Mouse (Mus musculus) hindbrain, embryonic 15.5 days (tissue): ENCODE measurements around the gene Cks1b. TPM values are rescaled to one million over a fixed set of nuclear protein-coding genes. Genes with fewer than 3 reads are reported as not detected.
"Not testable (repeated sequence)": the region's sequence is repeated elsewhere in the genome, so short reads cannot be mapped to it uniquely, and the experiment has no call there.

Experiments used
- ATAC-seq: fragments of 200-750 bp; cut with Nextera tagmentation; 2 replicates; pipeline ENCODE4 v1.8.0; 2017; ENCODE audit warnings: low read depth, moderate number of reproducible peaks, moderate TSS enrichment; ENCODE audit not compliant: low FRiP score
- H3K27ac ChIP-seq: fragments of 300-500 bp; sonication (generic); replicated peaks from 2 replicates; pipeline ENCODE4 v1.5.1; 2015; ENCODE audit warnings: mild to moderate bottlenecking, inconsistent platforms
- H3K27me3 ChIP-seq: fragments of 300-500 bp; sonication (generic); 2 replicates; pipeline ENCODE4 v1.6.1; 2015; ENCODE audit warnings: control low read depth, inconsistent platforms
- H3K36me3 ChIP-seq: fragments of 300-500 bp; sonication (generic); 2 replicates; pipeline ENCODE4 v1.6.1; 2015; ENCODE audit warnings: control low read depth, inconsistent platforms
- H3K4me1 ChIP-seq: fragments of 300-500 bp; sonication (generic); replicated peaks from 2 replicates; pipeline ENCODE4 v1.6.1; 2015; ENCODE audit warnings: control low read depth, inconsistent platforms
- H3K4me2 ChIP-seq: fragments of 300-500 bp; sonication (generic); 2 replicates; pipeline ENCODE4 v1.6.1; 2015; ENCODE audit warnings: moderate library complexity, mild to moderate bottlenecking, inconsistent platforms
- H3K4me3 ChIP-seq: fragments of 300-500 bp; sonication (generic); 2 replicates; pipeline ENCODE4 v1.5.1; 2015; ENCODE audit warnings: mild to moderate bottlenecking, inconsistent platforms
- H3K9ac ChIP-seq: fragments of 300-500 bp; sonication (generic); 2 replicates; pipeline ENCODE4 v1.6.1; 2015; ENCODE audit warnings: inconsistent platforms
- H3K9me3 ChIP-seq: fragments of 300-500 bp; sonication (generic); 2 replicates; pipeline ENCODE4 v1.6.1; 2016; ENCODE audit warnings: control low read depth, inconsistent platforms
- WGBS: fragments of 180-500 bp; shearing (Covaris S2); methylation state at CpG from one replicate; pipeline ENCODE4 v1.1.7; 2015; 5-methylcytosine and 5-hydroxymethylcytosine counted together
- polyA plus RNA-seq: library from polyadenylated mRNA; unstranded; fragments of >200 nt; fragmentation: Nextera tagmentation; extraction: Ambion mirVana; gene quantifications from 2 replicates; pipeline ENCODE4 v1.2.1, GENCODE M21; 2015

The Cks1b gene
- polyA plus RNA-seq, 1 experiment from 2014 or later: 95.9 TPM

DNA sequence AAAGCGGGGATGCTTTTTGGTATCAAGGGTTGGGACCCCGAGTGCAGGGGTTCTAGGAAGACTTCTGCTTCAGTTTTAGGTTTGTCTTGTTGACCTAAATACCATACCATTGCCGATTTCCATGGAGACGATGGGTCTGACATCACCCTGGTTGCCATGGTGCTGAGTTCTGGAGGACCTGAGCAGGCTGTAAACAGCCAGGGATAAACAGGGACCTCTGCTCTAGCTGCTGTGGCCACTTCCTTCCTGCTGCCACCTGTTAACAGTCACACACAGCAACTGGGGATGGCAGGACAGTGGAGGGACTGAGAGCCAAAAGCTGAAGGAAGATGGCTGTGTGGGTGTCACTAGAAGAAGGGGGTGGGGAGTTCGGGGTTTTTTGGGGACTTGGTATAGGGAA, 19.1 kb upstream of the Cks1b start:
- no peaks in the 10 kb centered on the region for H3K9me3 ChIP-seq
- H3K9ac ChIP-seq: no peak overlapping the region
- H3K36me3 ChIP-seq: peaks cover 26% of the 10 kb centered on the region
- peak overlapping the region; percentile 46; the same call in 1 of the 2 replicates for H3K27ac ChIP-seq
- no peaks in the 10 kb centered on the region for H3K27me3 ChIP-seq
- H3K4me1 ChIP-seq: peaks cover 20% of the 10 kb centered on the region
- H3K4me2 ChIP-seq: peak overlapping the region; percentile 49
- peak overlapping the region; percentile 33 for H3K4me3 ChIP-seq
- no peak for ATAC-seq
- WGBS: 24% methylated on average over 5 of the region's 5 CpGs

DNA sequence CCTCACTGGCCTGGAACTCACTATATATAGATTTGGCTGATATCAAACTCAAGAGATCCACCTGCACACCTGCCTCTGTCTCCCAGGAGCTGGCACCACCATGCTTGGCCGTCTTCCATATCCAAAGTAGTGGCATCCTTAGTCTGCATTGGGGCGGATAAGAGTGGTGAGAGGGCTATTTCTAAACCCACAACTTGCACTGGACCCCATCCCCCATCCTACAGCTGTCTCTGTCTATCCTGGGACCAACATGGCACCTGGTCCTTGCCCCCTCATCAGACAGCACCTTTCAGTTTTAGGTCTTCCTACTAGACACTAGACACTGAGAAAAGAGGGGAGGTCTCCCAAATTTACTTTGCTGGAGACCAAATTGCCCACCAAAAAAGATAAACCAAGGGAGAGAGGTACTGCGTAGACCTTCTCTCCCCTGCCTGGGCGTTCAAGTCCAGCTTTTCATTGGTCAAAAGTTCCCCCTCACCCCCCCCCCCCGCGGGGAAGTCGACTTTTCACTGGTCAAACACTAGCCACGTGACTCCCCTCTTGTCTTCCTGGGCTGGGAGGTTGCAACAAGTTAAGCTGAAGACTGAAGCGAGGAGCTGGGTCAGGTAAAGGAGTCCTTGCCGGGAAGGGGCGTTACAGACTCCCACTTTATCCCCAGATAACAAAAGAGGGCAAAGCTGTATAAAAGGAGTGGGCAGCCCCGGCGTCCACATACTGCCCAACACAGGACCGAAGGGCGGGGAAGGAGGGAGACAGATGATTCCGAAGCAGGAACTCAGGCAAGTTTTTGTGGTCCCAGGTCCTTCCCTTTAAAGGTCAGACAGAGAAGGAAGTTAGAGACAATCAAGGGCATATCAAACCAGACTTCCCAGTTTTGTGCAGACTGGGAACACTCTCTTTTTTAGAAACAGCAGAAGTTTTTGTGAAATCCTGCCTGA, 18.3 kb upstream of the Cks1b start, which contains the start of gene Pbxip1:
TSS of gene Pbxip1 (plus strand) at position 531 of the 938 bp plus-strand sequence.
- Histone ChIP-seq H3K36me3 (peaks cover 26% of the 10 kb centered on the region), H3K4me1 (peaks cover 27% of the 10 kb centered on the region), H3K9me3 (no peaks in the 10 kb centered on the region), H3K9ac (peak within 1 kb of the TSS; percentile 14; the same call in 1 of the 2 replicates), H3K4me3 (peak within 1 kb of the TSS; percentile 33), H3K27ac (peak within 1 kb of the TSS; percentile 46; the same call in 1 of the 2 replicates), H3K4me2 (peak within 1 kb of the TSS; percentile 49), H3K27me3 (no peaks in the 10 kb centered on the region)
- 5% methylated on average over 15 of the region's 16 CpGs for WGBS
- ATAC-seq: peak; percentile 68

DNA sequence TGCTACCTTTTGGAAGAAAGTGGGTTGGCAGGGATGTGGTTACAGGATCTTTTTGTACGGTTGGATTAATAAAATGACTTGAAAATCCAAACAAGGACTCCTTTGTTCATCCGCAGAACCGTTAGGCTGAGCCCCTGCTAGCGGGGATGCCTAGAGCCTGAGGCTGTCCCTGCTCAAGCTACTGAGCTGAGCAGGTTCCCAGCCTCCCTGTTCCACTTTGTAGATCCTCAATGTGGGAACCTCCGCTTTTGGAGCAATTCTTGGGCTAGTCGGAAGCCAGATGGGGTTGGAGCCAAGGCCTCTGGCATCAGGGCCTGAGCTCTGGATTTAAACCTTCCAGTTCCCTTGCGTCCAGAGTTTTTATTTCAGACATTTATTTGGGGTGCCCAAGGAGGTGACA, 16.9 kb upstream of the Cks1b start:
- 66% methylated on average over 7 of the region's 7 CpGs for WGBS
- Histone ChIP-seq H3K27ac (0 out of 2 replicates have a peak overlapping the region, but pooled peaks have one; percentile 9), H3K9me3 (no peaks in the 10 kb centered on the region), H3K9ac (no peak overlapping the region), H3K4me3 (no peak overlapping the region), H3K4me1 (peaks cover 36% of the 10 kb centered on the region), H3K36me3 (peaks cover 26% of the 10 kb centered on the region), H3K27me3 (no peaks in the 10 kb centered on the region), H3K4me2 (no peak overlapping the region)
- ATAC-seq: no peak

DNA sequence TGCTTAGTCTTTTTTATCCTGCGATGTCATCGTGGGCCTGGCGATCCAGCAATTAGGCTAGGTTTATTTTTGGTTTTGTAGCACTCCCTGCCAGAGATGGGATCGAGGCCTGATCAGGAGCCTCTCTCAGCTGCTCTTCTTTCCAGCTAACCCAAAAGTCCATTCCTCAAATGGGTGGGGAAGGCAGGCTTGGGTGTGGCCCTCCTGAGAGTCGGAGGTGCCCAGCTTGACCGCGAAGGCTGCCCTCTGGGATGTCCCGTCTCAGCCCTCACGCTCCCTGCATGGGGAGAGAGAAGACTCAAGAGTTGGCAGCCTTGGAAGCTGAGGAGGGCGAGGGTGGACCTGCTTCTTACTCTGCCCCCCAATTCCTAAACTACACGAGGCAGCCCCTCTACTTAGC, 16.3 kb upstream of the Cks1b start:
- WGBS: 87% methylated on average over 11 of the region's 11 CpGs
- H3K27ac ChIP-seq: 0 out of 2 replicates have a peak overlapping the region, but pooled peaks have one; percentile 15
- no peak for ATAC-seq

DNA sequence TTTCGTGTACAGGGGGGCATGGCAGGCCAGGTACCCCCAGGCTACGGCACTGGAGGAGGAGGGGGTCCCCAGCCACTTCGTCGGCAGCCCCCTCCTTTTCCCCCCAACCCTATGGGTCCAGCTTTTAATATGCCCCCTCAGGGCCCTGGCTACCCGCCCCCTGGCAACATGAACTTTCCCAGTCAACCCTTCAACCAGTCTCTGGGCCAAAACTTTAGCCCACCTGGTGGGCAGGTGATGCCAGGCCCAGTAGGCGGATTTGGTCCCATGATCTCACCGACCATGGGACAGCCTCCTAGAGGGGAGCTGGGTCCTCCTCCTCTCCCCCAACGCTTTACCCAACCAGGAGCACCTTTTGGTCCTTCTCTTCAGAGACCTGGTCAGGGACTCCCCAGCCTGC, 14.4 kb upstream of the Cks1b start:
- no peak overlapping the region for H3K9ac ChIP-seq
- H3K4me2 ChIP-seq: no peak overlapping the region
- no peak overlapping the region for H3K27ac ChIP-seq
- no peaks in the 10 kb centered on the region for H3K9me3 ChIP-seq
- no peak for ATAC-seq
- H3K4me1 ChIP-seq: peaks cover 36% of the 10 kb centered on the region
- no peaks in the 10 kb centered on the region for H3K27me3 ChIP-seq
- no peak overlapping the region for H3K4me3 ChIP-seq
- 94% methylated on average over 8 of the region's 8 CpGs for WGBS
- peaks cover 26% of the 10 kb centered on the region for H3K36me3 ChIP-seq

More for the DNA sequence above, 16.3 kb upstream of the Cks1b start:
- Histone ChIP-seq H3K4me2 (0 out of 2 replicates have a peak overlapping the region, but pooled peaks have one; percentile 2), H3K4me1 (peaks cover 36% of the 10 kb centered on the region), H3K36me3 (peaks cover 26% of the 10 kb centered on the region), H3K9me3 (no peaks in the 10 kb centered on the region), H3K9ac (no peak overlapping the region), H3K4me3 (no peak overlapping the region), H3K27me3 (no peaks in the 10 kb centered on the region)

DNA sequence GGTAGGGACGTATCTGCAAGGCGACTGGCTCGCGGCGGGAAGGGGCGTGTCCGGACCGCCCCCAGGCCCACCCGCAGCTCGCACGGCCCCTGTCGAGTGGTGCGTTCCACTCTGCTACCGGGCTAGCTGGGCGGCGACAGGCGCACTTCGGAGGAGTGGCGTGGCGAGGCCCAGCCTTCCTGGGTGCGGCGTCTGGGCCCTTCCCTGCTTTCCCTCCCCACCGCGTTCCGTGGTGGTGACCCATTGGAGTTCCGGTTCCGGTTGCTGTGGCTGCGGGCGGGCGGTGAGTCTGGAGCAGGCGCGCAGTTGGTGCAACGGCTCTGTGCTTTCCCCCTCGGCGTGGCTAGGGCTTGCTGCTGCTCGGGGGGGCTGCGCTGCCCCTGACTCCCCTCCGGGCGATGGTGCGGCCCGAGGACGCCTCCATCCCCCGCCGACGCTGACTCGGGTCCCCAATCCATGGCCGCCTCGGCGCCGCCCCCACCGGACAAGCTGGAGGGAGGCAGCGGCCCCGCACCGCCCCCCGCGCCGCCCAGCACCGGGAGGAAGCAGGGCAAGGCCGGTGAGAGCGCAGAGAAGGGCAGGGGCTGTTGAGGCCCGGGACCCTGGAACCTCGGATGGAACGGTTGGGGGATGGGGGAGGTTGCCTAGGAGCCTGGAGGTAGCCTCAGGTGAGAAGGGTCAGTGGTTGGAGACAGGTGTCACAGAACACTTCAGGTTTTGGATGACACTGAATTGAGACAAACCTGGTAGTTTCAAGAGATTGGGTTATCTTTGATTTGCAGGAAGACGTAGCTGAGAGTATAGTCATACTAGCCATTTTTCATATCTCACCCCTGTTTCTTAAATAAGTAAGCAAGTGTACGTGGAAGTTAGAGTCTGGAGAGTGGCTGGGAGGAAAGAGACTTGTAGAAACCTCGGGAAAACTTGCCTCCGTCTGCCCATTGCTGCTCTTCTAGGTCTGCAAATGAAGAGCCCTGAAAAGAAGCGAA, 12.3 kb upstream of the Cks1b start, which contains the start of gene Pygo2:
TSS of gene Pygo2 (plus strand) at position 44 of the 989 bp plus-strand sequence.
- peak within 1 kb of the TSS; percentile 92 for H3K27ac ChIP-seq
- H3K4me2 ChIP-seq: peak within 1 kb of the TSS; percentile 81
- H3K27me3 ChIP-seq: no peaks in the 10 kb centered on the region
- H3K36me3 ChIP-seq: peaks cover 26% of the 10 kb centered on the region
- H3K4me3 ChIP-seq: peak within 1 kb of the TSS; percentile 95
- H3K9ac ChIP-seq: peak within 1 kb of the TSS; percentile 98
- peak; percentile 97 for ATAC-seq
- no peaks in the 10 kb centered on the region for H3K9me3 ChIP-seq
- H3K4me1 ChIP-seq: peaks cover 20% of the 10 kb centered on the region
- 3% methylated on average over 67 of the region's 68 CpGs for WGBS

DNA sequence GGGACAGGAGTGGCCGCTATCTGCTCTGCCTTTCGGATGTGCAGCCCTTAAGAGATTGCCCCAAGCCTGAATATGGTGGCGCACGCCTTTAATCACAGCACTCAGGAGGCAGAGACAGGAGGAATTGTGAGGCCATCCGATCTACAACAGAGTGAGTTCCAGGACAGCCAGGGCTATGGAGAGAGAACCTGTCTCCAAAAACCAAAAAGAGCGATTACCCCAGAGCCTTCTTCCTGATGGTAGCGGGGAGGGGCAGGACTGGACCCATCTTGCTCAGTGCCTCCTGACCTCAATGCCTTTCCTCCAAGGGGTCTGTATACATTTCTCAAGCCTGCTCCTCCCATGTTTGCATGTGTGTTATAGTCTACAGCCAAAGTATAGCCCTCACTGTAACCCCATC, 10.8 kb upstream of the Cks1b start:
- H3K27ac ChIP-seq, H3K27me3 ChIP-seq, H3K9me3 ChIP-seq, H3K4me2 ChIP-seq, H3K9ac ChIP-seq, H3K4me3 ChIP-seq, ATAC-seq: not testable (repeated sequence)
- H3K36me3 ChIP-seq: peaks cover 17% of the 10 kb centered on the region
- 92% methylated on average over 7 of the region's 7 CpGs for WGBS
- H3K4me1 ChIP-seq: peaks cover 20% of the 10 kb centered on the region

DNA sequence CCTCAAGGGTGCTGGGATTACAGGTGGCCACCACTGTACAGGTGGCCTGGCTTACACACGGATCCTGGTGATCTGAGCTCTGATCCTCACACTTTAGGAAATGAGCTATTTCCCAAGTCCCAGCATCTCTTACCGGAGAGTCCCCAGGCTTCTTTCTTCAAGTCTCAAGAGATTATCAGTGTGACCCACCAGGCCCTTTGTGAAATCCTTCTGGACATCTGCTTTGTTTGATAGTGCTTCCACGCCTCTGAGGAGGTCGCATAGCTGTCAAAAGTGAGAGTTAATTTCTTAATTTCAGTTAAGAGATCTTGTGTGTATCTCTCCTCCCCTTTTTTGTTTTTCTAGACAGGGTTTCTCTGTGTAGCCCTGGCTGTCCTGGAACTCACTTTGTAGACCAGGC, 7.7 kb upstream of the Cks1b start:
- 84% methylated on average over 4 of the region's 4 CpGs for WGBS
- H3K9ac ChIP-seq: no peak overlapping the region
- H3K36me3 ChIP-seq: no peaks in the 10 kb centered on the region
- H3K27me3 ChIP-seq: no peaks in the 10 kb centered on the region
- H3K27ac ChIP-seq: no peak overlapping the region
- peaks cover 18% of the 10 kb centered on the region for H3K4me1 ChIP-seq
- no peaks in the 10 kb centered on the region for H3K9me3 ChIP-seq
- H3K4me3 ChIP-seq: no peak overlapping the region
- no peak for ATAC-seq
- H3K4me2 ChIP-seq: no peak overlapping the region

DNA sequence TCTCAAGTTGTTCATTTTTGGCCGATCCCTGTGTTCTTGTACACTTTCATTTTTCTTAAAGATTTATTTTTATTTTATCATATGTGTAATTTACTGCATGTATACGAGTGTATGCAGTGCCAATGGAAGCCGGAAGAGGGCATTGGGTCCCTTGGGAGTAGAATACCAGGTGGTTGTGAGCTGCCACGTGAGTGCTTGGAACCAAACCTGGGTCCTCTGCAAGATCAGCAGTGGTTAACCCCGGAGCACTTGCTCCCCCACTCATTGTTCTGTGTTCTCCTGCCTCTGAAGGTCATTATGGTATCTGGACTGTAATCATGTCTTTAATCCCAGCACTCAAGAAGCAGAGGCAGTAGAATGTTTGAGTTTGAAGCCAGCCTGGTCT, 7.0 kb upstream of the Cks1b start:
- WGBS: 86% methylated on average over 5 of the region's 5 CpGs
- peaks cover 17% of the 10 kb centered on the region for H3K4me1 ChIP-seq

DNA sequence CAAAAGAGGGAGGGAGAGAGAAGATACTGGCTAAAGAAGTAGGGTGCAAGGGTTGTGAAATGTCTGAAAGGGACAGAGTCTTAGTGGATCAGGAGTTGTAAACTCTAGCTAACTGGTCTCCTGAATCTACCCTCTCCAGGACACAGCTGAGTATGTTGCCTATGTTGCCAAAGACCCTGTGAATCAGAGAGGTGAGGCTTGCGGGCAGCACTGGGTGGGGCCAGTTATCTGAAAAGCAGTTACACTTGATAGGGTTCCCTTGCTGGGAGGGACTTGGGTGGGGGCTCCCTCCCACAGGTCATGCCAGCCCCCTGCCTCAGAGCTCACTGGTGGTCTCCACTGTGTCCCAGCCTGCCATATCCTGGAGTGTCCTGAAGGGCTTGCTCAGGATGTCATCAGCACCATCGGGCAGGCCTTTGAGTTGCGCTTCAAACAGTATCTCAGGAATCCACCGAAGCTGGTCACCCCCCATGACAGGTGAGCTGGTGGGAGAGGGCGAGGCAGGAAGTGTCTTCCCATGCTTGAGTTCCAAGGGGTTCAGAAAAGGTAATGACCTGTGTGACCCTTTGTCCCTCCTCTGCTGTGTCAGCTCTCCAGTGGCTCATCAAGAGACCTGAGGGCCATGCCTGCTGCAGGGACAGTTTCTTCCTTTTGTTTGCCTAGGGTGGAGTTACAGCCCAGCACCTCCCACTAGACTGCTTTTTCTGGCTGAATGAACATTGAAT, 6.4 kb upstream of the Cks1b start:
- H3K4me2 ChIP-seq: no peak overlapping the region
- H3K27ac ChIP-seq: no peak overlapping the region
- H3K36me3 ChIP-seq: no peaks in the 10 kb centered on the region
- 90% methylated on average over 5 of the region's 5 CpGs for WGBS
- H3K4me3 ChIP-seq: no peak overlapping the region
- peaks cover 22% of the 10 kb centered on the region for H3K4me1 ChIP-seq
- H3K9ac ChIP-seq: no peak overlapping the region
- H3K9me3 ChIP-seq: no peaks in the 10 kb centered on the region
- no peak for ATAC-seq
- H3K27me3 ChIP-seq: no peaks in the 10 kb centered on the region

More for the DNA sequence above, 7.0 kb upstream of the Cks1b start:
- H3K9me3 ChIP-seq: no peaks in the 10 kb centered on the region
- H3K4me3 ChIP-seq: no peak overlapping the region
- no peak overlapping the region for H3K4me2 ChIP-seq
- no peak overlapping the region for H3K9ac ChIP-seq
- H3K36me3 ChIP-seq: no peaks in the 10 kb centered on the region
- H3K27me3 ChIP-seq: no peaks in the 10 kb centered on the region
- no peak overlapping the region for H3K27ac ChIP-seq
- no peak for ATAC-seq

DNA sequence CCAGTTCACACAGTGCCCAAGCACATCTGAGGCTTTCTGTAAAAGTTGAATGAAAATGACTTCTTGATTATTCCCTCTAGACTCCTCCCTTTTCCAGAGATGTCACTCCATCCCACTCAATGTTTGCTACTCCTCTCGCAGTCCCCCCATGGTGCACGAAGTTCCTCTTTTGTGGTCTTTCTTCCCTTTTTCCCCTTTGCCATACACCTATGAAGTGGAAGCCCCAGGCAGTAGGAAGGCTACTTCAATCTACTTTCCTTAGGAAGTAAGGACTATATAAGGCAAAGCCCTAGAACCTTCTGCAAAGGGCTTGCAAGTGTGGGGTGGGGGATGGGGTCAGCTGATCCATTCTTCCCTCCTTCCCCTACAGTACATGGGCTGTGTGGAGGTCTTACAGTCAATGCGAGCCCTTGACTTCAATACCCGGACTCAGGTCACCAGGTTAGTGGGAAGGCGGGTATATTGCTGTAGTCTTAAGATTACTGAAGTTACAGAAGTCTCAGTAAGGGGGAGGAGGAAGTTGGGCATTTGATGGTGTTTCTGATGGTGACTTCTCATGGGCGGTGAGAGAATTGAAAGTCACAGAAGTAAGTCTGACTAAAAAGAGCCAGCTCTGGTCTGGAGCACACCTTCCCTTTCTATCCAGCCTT, 4.5 kb upstream of the Cks1b start:
- Histone ChIP-seq H3K4me2 (peak overlapping the region; percentile 58), H3K9ac (no peak overlapping the region), H3K4me3 (peak overlapping the region; percentile 34; the same call in 1 of the 2 replicates), H3K27ac (no peak overlapping the region), H3K4me1 (peaks cover 28% of the 10 kb centered on the region), H3K9me3 (no peaks in the 10 kb centered on the region), H3K27me3 (no peaks in the 10 kb centered on the region), H3K36me3 (no peaks in the 10 kb centered on the region)
- ATAC-seq: no peak
- WGBS: 75% methylated on average over 6 of the region's 6 CpGs
